Mouse (Mus musculus) regulatory T cell (primary cell): Measurements from ENCODE around the gene Faap100.
"Not testable (repeated sequence)": the region's sequence is repeated elsewhere in the genome, so short reads cannot be mapped to it uniquely, and the experiment has no call there.

ENCODE experiments used
- in situ Hi-C: fragments of 300-600 bp; cut with MboI, MseI; formaldehyde crosslinking; loops from one replicate; pipeline ENCODE4 v1.15.1; 2025; ENCODE audit warnings: high pct_unique_total_duplicates

Faap100 gene

GRCm38 (mm10) chr11:120378611-120379540 is at the start of gene Faap100:
Gene Faap100, minus strand, starts transcription at chr11:120378764.
- in situ Hi-C loops: no loop called here

- in situ Hi-C loops: no loop called here
Measured at GRCm38 (mm10) chr11:120426727-120427126, 48.2 kb upstream of the Faap100 start.

GRCm38 (mm10) chr11:120423569-120424295 is 45.2 kb upstream of the Faap100 start:
- in situ Hi-C loops: no loop called here

- in situ Hi-C loops: no loop called here
Measured at GRCm38 (mm10) chr11:120422651-120423568, 44.3 kb upstream of the Faap100 start.

- in situ Hi-C loops: no loop called here
Measured at GRCm38 (mm10) chr11:120418592-120418991, 40.0 kb upstream of the Faap100 start.

- in situ Hi-C loops: no loop called here
Measured at GRCm38 (mm10) chr11:120417852-120418251, 39.3 kb upstream of the Faap100 start.

- in situ Hi-C loops: not testable (repeated sequence)
Measured at GRCm38 (mm10) chr11:120413621-120414020, 35.1 kb upstream of the Faap100 start.

- in situ Hi-C loops: no loop called here
Measured at GRCm38 (mm10) chr11:120406445-120406844, 27.9 kb upstream of the Faap100 start.

- in situ Hi-C loops: no loop called here
Measured at GRCm38 (mm10) chr11:120405867-120406266, 27.3 kb upstream of the Faap100 start.

- in situ Hi-C loops: no loop called here
Measured at GRCm38 (mm10) chr11:120404814-120405213, 26.2 kb upstream of the Faap100 start.

- in situ Hi-C loops: no loop called here
Measured at GRCm38 (mm10) chr11:120399319-120399718, 20.8 kb upstream of the Faap100 start.

- in situ Hi-C loops: no loop called here
Measured at GRCm38 (mm10) chr11:120397602-120398001, 19.0 kb upstream of the Faap100 start.

- in situ Hi-C loops: no loop called here
Measured at GRCm38 (mm10) chr11:120395661-120396060, 17.1 kb upstream of the Faap100 start.

GRCm38 (mm10) chr11:120388580-120388979 is 10.0 kb upstream of the Faap100 start:
- in situ Hi-C loops: loop anchor here (10.0 kb wide), 1 partner anchor 1484 kb away; no protein-coding TSS in a partner anchor

GRCm38 (mm10) chr11:120387157-120387556 is 8.6 kb upstream of the Faap100 start:
- in situ Hi-C loops: loop anchor here (10.0 kb wide), 1 partner anchor 1482 kb away; no protein-coding TSS in a partner anchor

- in situ Hi-C loops: loop anchor here (10.0 kb wide), 1 partner anchor 1482 kb away; no protein-coding TSS in a partner anchor
Measured at GRCm38 (mm10) chr11:120386632-120387031, 8.1 kb upstream of the Faap100 start.

- in situ Hi-C loops: loop anchor here (10.0 kb wide), 1 partner anchor 1478 kb away; no protein-coding TSS in a partner anchor
Measured at GRCm38 (mm10) chr11:120382509-120382908, 3.9 kb upstream of the Faap100 start.

- in situ Hi-C loops: loop anchor here (10.0 kb wide), 1 partner anchor 1476 kb away; no protein-coding TSS in a partner anchor
Measured at GRCm38 (mm10) chr11:120381157-120381556, 2.6 kb upstream of the Faap100 start.

- in situ Hi-C loops: loop anchor here (10.0 kb wide), 1 partner anchor 1475 kb away; no protein-coding TSS in a partner anchor
Measured at GRCm38 (mm10) chr11:120380271-120380670, 1.7 kb upstream of the Faap100 start.

GRCm38 (mm10) chr11:120378031-120378610 is 443 bp downstream of the Faap100 start:
- in situ Hi-C loops: no loop called here

GRCm38 (mm10) chr11:120377337-120377736 is 1.2 kb downstream of the Faap100 start:
- in situ Hi-C loops: no loop called here
